Mouse (Mus musculus) heart, embryonic 13.5 days (tissue): ENCODE measurements around the gene Rgs6. TPM values are rescaled to one million over a fixed set of nuclear protein-coding genes. Genes with fewer than 3 reads are reported as not detected.
A peak's percentile ranks its signal among the peaks of the same experiment; 100 is the strongest.

Experiments
- ATAC-seq: fragments of 200-750 bp; cut with Nextera tagmentation; 2 replicates; pipeline ENCODE4 v1.8.0; 2017; ENCODE audit warnings: moderate TSS enrichment; ENCODE audit not compliant: insufficient number of reproducible peaks, low FRiP score, low TSS enrichment; ENCODE audit errors: extremely low read depth
- H3K27ac ChIP-seq: fragments of 300-500 bp; sonication (generic); replicated peaks from 2 replicates; pipeline ENCODE4 v1.5.1; 2015; ENCODE audit warnings: moderate library complexity, mild to moderate bottlenecking, inconsistent platforms
- H3K27me3 ChIP-seq: fragments of 300-500 bp; sonication (generic); replicated peaks from 2 replicates; pipeline ENCODE4 v1.6.1; 2015; ENCODE audit warnings: mild to moderate bottlenecking, inconsistent platforms
- H3K36me3 ChIP-seq: fragments of 300-500 bp; sonication (generic); 2 replicates; pipeline ENCODE4 v1.6.1; 2015; ENCODE audit warnings: mild to moderate bottlenecking, inconsistent platforms
- H3K4me1 ChIP-seq: fragments of 300-500 bp; sonication (generic); 2 replicates; pipeline ENCODE4 v1.6.1; 2015; ENCODE audit warnings: inconsistent platforms
- H3K4me2 ChIP-seq: fragments of 300-500 bp; sonication (generic); 2 replicates; pipeline ENCODE4 v1.6.1; 2015; ENCODE audit warnings: inconsistent platforms, mild to moderate bottlenecking, moderate library complexity
- H3K4me3 ChIP-seq: fragments of 300-500 bp; sonication (generic); 2 replicates; pipeline ENCODE4 v1.5.1; 2015; ENCODE audit warnings: moderate library complexity, mild to moderate bottlenecking, inconsistent platforms
- H3K9ac ChIP-seq: fragments of 300-500 bp; sonication (generic); 2 replicates; pipeline ENCODE4 v1.6.1; 2015; ENCODE audit warnings: inconsistent platforms, mild to moderate bottlenecking, moderate library complexity
- H3K9me3 ChIP-seq: fragments of 300-500 bp; sonication (generic); 2 replicates; pipeline ENCODE4 v1.6.1; 2016; ENCODE audit warnings: inconsistent platforms
- WGBS: fragments of 180-500 bp; shearing (Covaris S2); methylation state at CpG from one replicate; pipeline ENCODE4 v1.1.7; 2015; ENCODE audit warnings: mixed read lengths; 5-methylcytosine and 5-hydroxymethylcytosine counted together
- polyA plus RNA-seq: library from polyadenylated mRNA; unstranded; fragments of >200 nt; fragmentation: Nextera tagmentation; extraction: Ambion mirVana; gene quantifications from 2 replicates; pipeline ENCODE4 v1.2.1, GENCODE M21; 2015

Rgs6 gene
- polyA plus RNA-seq, 1 experiment from 2014 or later = 13.6 TPM

DNA sequence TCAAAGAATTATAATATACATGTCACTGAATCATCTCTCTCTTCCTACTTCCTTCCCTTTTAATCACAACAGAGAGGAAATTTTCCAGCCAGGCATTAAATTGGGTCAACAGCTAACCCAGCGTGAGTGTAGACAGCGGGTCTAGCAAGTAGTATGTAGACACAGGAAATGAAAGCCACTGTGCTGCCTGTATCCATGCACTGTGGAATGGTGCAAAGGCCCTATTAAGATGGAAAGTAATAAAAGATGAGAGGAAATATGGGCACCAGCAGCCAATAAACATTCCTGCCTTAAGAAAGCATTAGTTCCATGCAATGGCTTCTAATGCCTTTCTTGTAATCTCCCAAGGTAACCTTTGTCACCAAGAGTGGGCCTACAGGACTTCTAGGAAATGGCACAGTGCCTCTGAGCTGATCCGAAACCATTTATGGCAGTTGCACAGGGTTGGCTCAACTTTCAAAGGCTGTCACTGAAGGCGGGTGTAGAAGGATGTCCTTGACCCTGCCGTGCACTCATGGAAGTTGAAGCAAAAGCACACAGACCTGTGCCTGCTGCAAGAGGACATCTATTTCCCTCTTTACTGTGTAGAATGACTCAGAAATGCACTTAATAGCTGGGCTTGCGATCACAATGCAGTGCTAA lies 347.1 kb downstream of the Rgs6 start:
- Histone ChIP-seq H3K27me3 (no peaks in the 10 kb centered on the region), H3K4me2 (no peak overlapping the region), H3K36me3 (no peaks in the 10 kb centered on the region), H3K9ac (no peak overlapping the region), H3K9me3 (no peaks in the 10 kb centered on the region), H3K4me3 (no peak overlapping the region), H3K27ac (peak overlapping the region; percentile 78), H3K4me1 (peaks cover 46% of the 10 kb centered on the region)
- WGBS = 57% methylated on average over 6 of the region's 6 CpGs
- ATAC-seq = peak; percentile 46; the same call in 1 of the 2 replicates

DNA sequence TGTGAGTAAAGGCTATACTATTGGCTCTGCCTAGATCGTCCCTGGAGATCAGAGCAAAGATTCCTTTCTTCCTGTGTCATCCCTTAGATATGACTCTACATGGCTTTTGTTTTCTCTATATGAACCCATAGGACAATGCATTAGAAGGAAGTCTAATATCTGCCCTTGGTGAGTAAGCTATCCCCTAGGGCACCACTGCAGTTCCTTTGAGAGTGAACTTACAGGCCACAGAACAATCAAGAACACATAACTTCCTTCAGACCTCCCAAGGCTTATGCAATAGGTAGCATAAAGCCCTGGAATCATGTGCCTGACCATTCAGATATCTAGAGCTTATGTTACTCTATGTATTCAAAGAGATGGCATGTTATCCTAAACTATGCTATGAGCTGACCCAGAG lies 347.7 kb downstream of the Rgs6 start:
- Histone ChIP-seq H3K9me3 (no peaks in the 10 kb centered on the region), H3K27ac (peak overlapping the region; percentile 78), H3K36me3 (no peaks in the 10 kb centered on the region), H3K4me1 (peaks cover 46% of the 10 kb centered on the region), H3K4me3 (no peak overlapping the region), H3K4me2 (no peak overlapping the region), H3K27me3 (no peaks in the 10 kb centered on the region), H3K9ac (no peak overlapping the region)
- ATAC-seq = no peak
- WGBS = 31% methylated on average over 1 of the region's 1 CpGs

DNA sequence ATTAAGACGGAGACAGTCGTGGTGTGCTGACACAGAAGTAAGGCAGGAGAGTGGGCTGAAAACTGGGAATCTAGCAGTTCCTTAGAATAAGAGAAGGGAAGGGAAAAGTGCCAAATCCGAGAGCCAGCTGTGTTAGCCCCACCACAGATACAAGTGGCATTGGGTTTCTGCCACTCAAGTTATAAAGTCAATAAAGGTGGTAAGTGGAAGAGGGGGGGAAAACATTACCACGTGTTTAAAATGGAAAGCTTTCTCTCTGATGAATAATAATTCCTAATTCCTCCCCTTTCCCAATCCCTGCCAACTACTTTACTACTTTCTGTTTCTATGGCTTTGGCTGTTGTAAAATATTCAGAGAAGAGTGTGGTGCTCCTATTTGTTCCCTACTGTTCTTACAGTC lies 352.4 kb downstream of the Rgs6 start:
- no peak for ATAC-seq
- Histone ChIP-seq H3K4me2 (no peak overlapping the region), H3K27me3 (no peaks in the 10 kb centered on the region), H3K36me3 (no peaks in the 10 kb centered on the region), H3K27ac (no peak overlapping the region), H3K4me3 (no peak overlapping the region), H3K9me3 (no peaks in the 10 kb centered on the region), H3K9ac (no peak overlapping the region), H3K4me1 (peaks cover 19% of the 10 kb centered on the region)
- 60% methylated on average over 4 of the region's 4 CpGs for WGBS

DNA sequence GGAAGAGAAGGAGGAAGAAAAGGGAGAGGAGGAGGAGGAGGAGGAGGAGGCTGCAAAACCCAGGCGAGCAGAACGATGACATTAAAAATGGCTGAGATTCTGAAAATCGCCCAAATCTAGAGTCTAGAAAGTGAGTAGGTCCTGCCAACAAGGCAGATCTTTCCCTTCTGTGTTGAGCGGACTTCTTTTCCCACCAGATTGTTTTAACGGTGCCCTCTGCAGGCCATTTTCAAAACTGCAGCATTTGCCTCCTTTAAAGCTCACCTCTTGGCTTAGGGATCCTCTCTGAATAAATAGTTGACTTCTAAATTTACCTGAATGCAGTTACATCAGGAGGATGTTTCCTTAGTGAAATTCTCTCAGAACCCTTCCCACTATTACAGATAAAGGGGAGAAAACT lies 358.4 kb downstream of the Rgs6 start:
- no peak overlapping the region for H3K27ac ChIP-seq

DNA sequence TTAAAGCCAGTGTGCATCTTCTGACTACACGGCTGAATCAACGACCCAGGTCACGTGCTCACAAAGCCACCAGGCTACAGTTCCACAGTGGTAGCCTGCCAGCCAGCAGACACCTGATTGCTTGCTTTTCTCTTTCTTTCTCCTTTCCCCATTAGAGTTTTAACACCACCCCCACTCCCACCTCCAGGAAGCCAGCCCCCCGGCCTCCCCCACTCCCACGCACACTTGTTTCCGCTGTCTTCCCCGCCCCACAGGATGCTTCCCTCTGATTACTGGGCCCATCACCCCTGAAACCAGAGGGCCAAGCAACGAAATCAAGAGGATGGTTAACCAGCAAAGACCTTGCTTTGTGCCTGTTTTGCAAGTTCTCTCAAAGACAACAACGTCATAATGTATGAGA lies 373.0 kb downstream of the Rgs6 start:
- no peaks in the 10 kb centered on the region for H3K36me3 ChIP-seq
- H3K27me3 ChIP-seq = no peaks in the 10 kb centered on the region
- WGBS = 62% methylated on average over 9 of the region's 9 CpGs
- no peak for ATAC-seq
- H3K27ac ChIP-seq = no peak overlapping the region
- no peak overlapping the region for H3K4me2 ChIP-seq
- H3K9ac ChIP-seq = no peak overlapping the region
- no peaks in the 10 kb centered on the region for H3K9me3 ChIP-seq
- H3K4me3 ChIP-seq = no peak overlapping the region
- H3K4me1 ChIP-seq = peaks cover 8% of the 10 kb centered on the region

More for the DNA sequence above, 358.4 kb downstream of the Rgs6 start:
- H3K36me3 ChIP-seq = no peaks in the 10 kb centered on the region
- ATAC-seq = no peak
- H3K9ac ChIP-seq = peak overlapping the region; percentile 28; the same call in 1 of the 2 replicates
- 6% methylated on average over 5 of the region's 5 CpGs for WGBS
- H3K4me3 ChIP-seq = no peak overlapping the region
- peaks cover 16% of the 10 kb centered on the region for H3K4me1 ChIP-seq
- no peaks in the 10 kb centered on the region for H3K9me3 ChIP-seq
- peak overlapping the region; percentile 48 for H3K4me2 ChIP-seq
- H3K27me3 ChIP-seq = no peaks in the 10 kb centered on the region

DNA sequence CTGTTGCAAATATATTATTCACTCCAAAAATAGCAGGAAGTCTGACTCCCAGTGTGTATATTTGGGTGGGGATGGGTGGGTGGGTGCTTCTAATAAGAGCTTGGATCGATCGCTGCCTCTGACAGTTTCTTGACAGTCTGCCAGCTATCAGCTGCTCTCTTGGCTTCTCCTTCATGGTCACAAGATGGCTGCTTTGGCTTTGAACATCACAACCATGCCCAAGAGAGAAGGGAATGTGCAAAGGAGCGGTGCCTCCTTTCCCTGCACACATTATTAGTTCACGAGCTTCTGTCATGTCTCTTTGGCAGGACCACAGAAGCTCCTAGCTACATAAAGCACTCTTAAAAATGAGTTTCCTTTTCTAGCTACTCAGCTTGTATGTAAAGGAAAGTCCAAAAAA lies 373.8 kb downstream of the Rgs6 start:
- Histone ChIP-seq H3K4me2 (no peak overlapping the region), H3K9me3 (no peaks in the 10 kb centered on the region), H3K4me3 (no peak overlapping the region), H3K36me3 (no peaks in the 10 kb centered on the region), H3K4me1 (peaks cover 8% of the 10 kb centered on the region), H3K27me3 (no peaks in the 10 kb centered on the region), H3K9ac (no peak overlapping the region), H3K27ac (no peak overlapping the region)
- ATAC-seq = no peak
- 63% methylated on average over 4 of the region's 4 CpGs for WGBS

DNA sequence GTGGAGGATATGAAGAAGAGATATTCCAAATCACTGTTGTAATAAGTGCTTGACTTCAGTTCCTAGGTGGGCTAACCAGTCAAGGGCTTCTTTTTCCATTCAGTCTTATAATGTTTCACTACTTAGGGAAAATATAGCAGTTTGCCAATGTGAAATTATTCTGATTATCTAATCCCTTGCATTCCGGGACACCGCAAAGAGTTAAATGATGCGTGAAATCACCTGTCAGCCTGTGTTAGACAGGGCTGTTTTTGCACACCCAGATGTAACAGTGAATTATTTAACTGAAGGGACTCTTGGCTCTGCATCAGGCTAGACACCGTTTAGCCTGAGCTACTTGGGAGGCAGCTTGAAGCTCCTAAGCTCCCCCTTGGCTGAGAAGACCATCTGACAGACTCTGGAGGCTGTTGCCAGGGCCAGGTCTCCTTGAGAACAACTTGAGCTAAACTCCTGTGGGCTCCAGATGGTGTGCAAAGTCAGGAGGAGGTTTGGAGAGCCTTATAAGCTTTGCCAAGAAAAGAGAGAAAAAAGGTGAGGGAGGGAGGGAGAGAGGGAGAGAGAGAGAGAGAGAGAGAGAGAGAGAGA lies 382.5 kb downstream of the Rgs6 start:
- no peak for ATAC-seq
- 77% methylated on average over 4 of the region's 4 CpGs for WGBS
- no peak overlapping the region for H3K4me3 ChIP-seq

DNA sequence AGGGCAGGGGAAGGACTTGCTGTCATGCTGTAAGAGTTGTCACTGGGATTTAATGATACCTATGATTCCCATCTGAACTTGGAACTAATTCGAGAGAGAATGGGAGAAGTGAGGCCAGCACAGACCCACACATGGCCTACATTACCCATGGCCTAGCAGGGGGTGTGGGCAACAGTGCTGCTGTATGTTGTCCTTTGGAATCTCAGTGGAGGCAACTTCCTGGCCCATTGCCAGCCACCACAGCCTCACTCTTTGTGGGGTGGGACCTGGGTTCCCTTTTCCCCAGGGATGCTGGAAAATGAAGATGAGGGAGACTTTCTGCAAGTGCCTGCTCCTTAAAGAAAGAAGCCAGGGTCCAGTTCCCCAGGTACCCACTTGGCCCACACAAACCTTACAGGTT lies 383.1 kb downstream of the Rgs6 start:
- Histone ChIP-seq H3K4me2 (no peak overlapping the region), H3K27ac (no peak overlapping the region), H3K4me1 (no peaks in the 10 kb centered on the region), H3K9ac (no peak overlapping the region), H3K27me3 (no peaks in the 10 kb centered on the region), H3K9me3 (no peaks in the 10 kb centered on the region), H3K36me3 (no peaks in the 10 kb centered on the region), H3K4me3 (no peak overlapping the region)
- 88% methylated on average over 1 of the region's 1 CpGs for WGBS
- ATAC-seq = no peak

More for the DNA sequence above, 382.5 kb downstream of the Rgs6 start:
- no peaks in the 10 kb centered on the region for H3K9me3 ChIP-seq
- no peak overlapping the region for H3K9ac ChIP-seq
- no peak overlapping the region for H3K4me2 ChIP-seq
- no peaks in the 10 kb centered on the region for H3K4me1 ChIP-seq
- no peak overlapping the region for H3K27ac ChIP-seq
- no peaks in the 10 kb centered on the region for H3K27me3 ChIP-seq
- no peaks in the 10 kb centered on the region for H3K36me3 ChIP-seq

DNA sequence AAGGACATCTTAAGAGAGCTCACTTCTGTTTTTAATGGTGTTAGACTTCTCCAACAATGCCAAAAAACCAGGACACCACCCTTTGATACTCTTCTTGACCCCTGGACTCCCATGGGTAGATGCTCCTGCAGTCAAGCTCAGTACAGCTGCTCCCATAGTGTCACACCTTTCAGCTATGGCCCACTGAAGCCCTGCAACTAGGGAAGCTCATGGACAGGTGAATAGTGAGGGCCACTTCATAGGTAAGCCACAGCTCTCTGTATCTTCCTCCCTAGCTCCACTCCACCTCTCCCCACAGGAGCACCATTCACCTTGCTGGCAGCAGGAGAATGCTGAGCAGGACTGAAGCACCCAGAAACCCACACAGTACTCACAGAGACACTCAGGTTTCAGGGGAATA lies 384.6 kb downstream of the Rgs6 start:
- Histone ChIP-seq H3K27ac (no peak overlapping the region), H3K4me1 (0 out of 2 replicates have a peak, but pooled peaks cover 3% of the 10 kb centered on the region), H3K4me3 (no peak overlapping the region), H3K9ac (no peak overlapping the region), H3K9me3 (no peaks in the 10 kb centered on the region), H3K27me3 (no peaks in the 10 kb centered on the region), H3K4me2 (no peak overlapping the region), H3K36me3 (no peaks in the 10 kb centered on the region)
- no peak for ATAC-seq

DNA sequence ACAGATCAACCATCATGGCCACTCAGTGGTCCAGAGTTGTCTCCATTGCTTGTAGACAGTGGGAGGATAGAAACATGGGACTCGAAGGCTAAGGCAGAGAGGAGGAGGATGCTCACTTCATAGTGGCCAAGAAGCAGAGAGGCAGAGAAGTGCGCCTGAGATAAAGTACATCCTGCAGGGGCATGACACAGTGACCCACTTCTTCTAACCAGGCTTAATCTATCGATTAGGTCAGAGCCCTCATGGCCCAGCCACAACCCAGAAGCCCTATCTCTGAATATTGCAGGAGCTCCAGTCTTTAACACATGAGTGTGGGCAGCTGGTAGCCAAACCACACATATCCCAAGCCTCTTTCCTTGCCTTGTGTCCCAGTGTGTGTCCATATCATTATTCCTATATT lies 385.7 kb downstream of the Rgs6 start:
- Histone ChIP-seq H3K27me3 (no peaks in the 10 kb centered on the region), H3K9me3 (no peaks in the 10 kb centered on the region), H3K4me3 (no peak overlapping the region), H3K9ac (no peak overlapping the region), H3K27ac (no peak overlapping the region), H3K4me1 (0 out of 2 replicates have a peak, but pooled peaks cover 4% of the 10 kb centered on the region), H3K36me3 (no peaks in the 10 kb centered on the region), H3K4me2 (no peak overlapping the region)
- ATAC-seq = no peak
- 80% methylated on average over 3 of the region's 3 CpGs for WGBS

DNA sequence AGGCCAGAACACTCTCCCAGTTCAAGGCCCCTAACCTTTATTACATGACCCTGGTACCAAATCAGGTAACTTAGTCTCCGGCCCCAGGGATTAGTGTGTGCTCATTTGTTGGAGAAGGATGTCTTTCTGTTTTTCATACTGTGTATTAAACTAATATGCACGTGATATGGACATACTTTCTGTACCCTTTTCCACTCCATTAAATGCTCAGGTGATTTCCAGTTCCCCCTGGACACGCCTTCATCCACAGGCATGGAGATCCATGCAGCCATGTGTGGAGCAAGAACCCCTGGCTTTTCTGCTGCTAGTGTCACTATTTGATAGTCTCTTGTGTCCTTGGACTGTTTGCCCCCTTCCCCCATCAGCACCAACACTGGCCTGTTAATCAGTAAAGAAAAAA lies 390.2 kb downstream of the Rgs6 start:
- no peak for ATAC-seq
- Histone ChIP-seq H3K27ac (no peak overlapping the region), H3K4me2 (no peak overlapping the region), H3K9ac (no peak overlapping the region), H3K4me1 (0 out of 2 replicates have a peak, but pooled peaks cover 4% of the 10 kb centered on the region), H3K9me3 (no peaks in the 10 kb centered on the region), H3K36me3 (no peaks in the 10 kb centered on the region), H3K27me3 (no peaks in the 10 kb centered on the region), H3K4me3 (no peak overlapping the region)
- 77% methylated on average over 3 of the region's 3 CpGs for WGBS

DNA sequence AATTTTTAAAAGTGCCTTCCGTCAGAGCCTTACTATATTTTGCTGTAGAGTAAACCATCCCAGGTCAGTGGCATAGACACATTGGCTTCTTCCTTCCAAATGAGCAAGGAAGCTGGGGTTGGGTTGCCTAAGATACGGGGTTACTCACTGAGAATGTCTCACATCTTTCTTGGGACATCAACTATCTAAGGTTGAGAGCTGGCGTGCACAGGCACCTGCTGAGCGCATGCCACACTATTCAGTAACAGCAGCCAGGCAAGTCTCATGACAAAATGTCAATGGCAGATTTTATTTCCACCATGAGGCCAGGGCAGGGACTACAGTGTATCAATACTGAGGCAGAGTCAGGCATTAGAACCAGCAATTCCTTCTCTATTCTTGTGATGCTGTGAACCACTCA lies 394.6 kb downstream of the Rgs6 start:
- Histone ChIP-seq H3K4me2 (no peak overlapping the region), H3K9ac (no peak overlapping the region), H3K4me3 (no peak overlapping the region), H3K36me3 (no peaks in the 10 kb centered on the region), H3K9me3 (no peaks in the 10 kb centered on the region), H3K4me1 (0 out of 2 replicates have a peak, but pooled peaks cover under 1% of the 10 kb centered on the region), H3K27ac (no peak overlapping the region), H3K27me3 (no peaks in the 10 kb centered on the region)
- 88% methylated on average over 4 of the region's 4 CpGs for WGBS
- no peak for ATAC-seq
